Mouse (Mus musculus): ENCODE measurements around the gene Picalm.

DNA sequence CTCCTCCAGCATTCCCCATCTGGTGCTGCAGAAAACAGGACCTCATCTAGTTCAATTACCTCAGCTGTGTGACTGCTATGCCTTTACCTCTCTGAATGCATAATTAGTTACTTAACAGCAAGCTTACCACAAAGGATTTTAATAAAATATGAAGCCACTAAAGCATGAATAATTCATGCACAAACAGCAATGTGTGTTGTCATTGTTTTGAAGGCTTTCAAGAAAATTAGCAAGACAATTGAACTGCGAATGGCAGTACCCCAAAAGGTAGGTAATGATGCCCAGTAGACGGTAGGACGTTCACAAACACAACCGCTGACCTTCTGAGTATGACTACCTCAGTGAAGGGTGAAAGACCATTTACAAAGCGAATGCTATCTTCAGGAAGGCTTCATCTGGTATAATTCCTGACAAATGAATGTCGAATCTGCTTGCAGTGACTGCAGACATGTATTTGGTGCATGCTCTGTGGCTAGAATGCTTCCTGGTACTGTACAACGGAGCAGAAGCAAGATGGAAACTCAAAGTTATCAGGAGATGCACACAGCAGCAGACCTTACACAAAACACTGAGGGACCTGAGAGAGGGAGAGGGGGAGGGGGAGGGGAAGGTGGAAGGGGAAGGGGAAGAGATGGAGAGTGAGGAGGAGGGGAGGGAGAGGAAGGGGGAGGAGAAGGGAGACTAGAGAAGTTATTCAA is 132.0 kb downstream of the Picalm start:
- no peak for TF ChIP-seq CTCF (IDR thresholded peaks at IDR 0.05; ENCODE audit: control insufficient read depth, insufficient read depth, insufficient read length)
- no peak for TF ChIP-seq MAX (IDR thresholded peaks at IDR 0.05)
- TF ChIP-seq MYOG (IDR thresholded peaks at IDR 0.05; ENCODE audit: control insufficient read depth, extremely low read depth, insufficient read length) = no peak

Measured in C2C12 (cell line).